Mouse (Mus musculus): ENCODE results near the gene Acly.

The Acly gene

DNA sequence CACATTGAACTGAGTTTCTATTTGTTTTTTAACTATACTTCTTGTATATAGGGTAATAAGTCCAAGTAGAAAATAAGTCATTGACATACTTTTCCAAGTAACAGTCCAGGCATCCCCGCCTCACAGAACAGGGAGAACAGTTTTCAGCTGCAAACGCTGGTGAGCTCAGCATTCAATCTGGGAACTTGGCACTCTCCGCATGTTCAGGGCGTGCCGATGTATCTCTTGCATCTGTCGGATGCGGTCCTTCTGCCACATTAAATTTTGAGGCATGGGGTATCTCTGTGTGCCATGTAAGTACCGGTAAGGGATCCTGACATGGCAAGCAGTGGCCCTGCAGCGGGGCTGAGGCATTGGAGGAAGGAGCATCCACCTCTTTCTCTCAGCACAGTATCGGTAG is 65.1 kb downstream of the Acly start:
- intact Hi-C loops (cut with DNase I), result no loop called here

GRCm38 (mm10) chr11:100457711-100458110 is 70.1 kb downstream of the Acly start:
- intact Hi-C loops (cut with DNase I), result no loop called here

DNA sequence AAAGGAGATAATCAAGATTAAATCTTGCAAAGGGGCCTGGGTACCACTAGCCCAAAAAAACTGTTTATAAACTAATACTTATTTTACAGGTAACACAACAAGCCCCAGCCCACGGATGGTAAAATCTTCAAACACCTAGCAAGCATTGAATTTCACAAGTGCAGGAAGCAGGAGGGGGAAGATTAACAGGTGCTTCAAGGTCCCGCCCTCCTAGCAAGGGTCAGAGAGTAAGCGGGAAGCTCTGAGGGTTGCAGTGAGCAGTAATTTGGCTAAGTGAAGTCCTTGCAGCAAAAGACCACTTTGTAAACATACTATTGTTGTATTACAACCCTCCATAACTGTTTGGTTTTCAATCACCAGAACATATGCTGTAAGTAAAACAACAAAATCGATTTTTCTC is 70.6 kb downstream of the Acly start:
- intact Hi-C loops (cut with DNase I), result no loop called here

GRCm38 (mm10) chr11:100442625-100443024 is 85.2 kb downstream of the Acly start:
- intact Hi-C loops (cut with DNase I), result no loop called here

GRCm38 (mm10) chr11:100441797-100442196 is 86.0 kb downstream of the Acly start, which contains the start of the genes Nt5c3b and Klhl10:
Gene Nt5c3b, minus strand, starts transcription at chr11:100441808.
Gene Klhl10, plus strand, starts transcription at chr11:100441917.
- intact Hi-C loops (cut with DNase I), result no loop called here

GRCm38 (mm10) chr11:100440691-100441522 is 86.9 kb downstream of the Acly start:
- intact Hi-C loops (cut with DNase I), result no loop called here

- intact Hi-C loops (cut with DNase I), result no loop called here
Measured at GRCm38 (mm10) chr11:100437901-100438300, 89.9 kb downstream of the Acly start.

DNA sequence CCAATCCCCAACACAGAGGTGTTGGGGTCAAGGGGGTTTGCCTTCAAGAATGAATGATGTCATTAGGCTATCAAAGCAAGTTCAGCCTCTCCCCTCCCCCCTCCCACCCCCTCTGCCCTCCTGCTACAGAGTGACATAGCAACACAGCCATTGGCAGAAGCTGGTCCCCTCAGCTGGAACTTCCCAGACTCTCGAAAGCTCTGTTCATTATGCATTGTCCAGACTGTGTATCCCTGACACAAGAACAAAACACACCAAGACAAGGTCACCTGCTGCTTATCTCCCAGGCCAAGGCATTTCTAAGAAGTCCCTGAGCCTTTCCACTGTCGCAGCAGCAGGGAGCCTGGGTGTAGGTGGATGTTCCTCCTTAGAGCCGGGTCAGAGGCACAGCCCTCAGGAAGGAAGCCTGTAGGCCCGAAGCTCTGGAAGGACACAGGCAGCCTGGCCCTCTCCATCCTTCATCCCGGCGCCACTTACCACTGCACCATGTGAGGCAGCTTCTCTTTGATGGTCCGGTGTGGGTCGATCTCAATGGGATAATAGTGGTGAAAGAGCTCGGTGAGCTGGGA is 92.0 kb downstream of the Acly start:
- intact Hi-C loops (cut with DNase I), result no loop called here

- intact Hi-C loops (cut with DNase I), result no loop called here
Measured at GRCm38 (mm10) chr11:100432002-100432401, 95.8 kb downstream of the Acly start.

GRCm38 (mm10) chr11:100430052-100430451 is 97.7 kb downstream of the Acly start:
- intact Hi-C loops (cut with DNase I), result no loop called here

- intact Hi-C loops (cut with DNase I), result loop anchor here (5.0 kb wide), 2 partner anchors 44 to 129 kb away; partner anchors contain the start of gene Klhl11
Measured at GRCm38 (mm10) chr11:100428612-100429199, 99.1 kb downstream of the Acly start.

DNA sequence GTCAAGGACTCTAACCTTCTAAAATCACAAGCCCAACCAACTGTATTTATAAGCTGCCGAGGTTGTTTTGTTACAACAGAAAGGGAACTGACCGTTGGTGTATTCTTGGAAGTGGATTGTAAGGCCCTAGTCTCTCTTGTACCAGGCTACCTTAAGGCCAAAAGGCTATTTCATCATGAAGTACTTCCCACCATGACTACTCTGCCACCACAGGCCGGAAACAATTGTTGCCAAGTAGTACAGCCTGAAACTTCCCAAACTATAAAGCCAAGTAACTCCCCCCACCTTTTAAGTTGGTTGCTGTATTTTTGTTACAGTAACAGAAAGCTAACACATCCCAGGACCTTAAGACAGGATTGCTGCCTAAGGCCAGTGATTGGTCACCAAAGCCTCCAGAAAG is 101.0 kb downstream of the Acly start:
- intact Hi-C loops (cut with DNase I), result loop anchor here (2.0 to 5.0 kb wide), 3 partner anchors 45 to 274 kb away; partner anchors contain the start of gene Klhl11

Small RNA genes lying within 50 kb of the gene (microRNA-seq; reads per million reads assigned to microRNA genes)
- gene Gm27374 (0 reads per million in 2 experiments), gene Mir7116 (0.46 to 0.62 reads per million in 2 experiments)

Data from adrenal gland (tissue).